Comparison of ENCODE assay signal across 9 mouse cellular contexts in the genomic region with DNA sequence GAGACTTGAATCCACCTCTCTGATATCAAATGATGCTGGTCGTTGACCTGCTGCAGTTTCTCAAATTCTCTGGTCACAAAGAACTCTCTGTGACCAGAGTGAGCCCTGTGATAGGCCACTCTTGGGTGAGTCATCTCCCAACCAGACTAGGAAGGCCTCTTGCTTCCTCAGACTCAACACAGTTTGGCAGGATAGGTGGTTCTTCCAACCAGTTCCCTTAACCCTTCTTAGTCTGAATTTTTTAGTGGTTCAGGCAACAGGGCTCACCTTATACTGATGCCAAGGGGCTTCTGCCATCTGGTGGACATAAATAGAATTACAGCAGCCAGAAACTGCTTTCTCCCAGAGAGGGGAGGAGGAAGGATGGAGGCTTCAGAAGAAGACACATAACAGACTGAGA. TPM values are rescaled to one million over a fixed set of nuclear protein-coding genes. Genes with fewer than 3 reads are reported as not detected.
A peak's percentile ranks its signal among the peaks of the same experiment; 100 is the strongest.
DNase-seq lines count a peak whose midpoint lies in the region; ATAC-seq and TF ChIP-seq lines count a peak whose summit lies in the region.
"Had no signal": no experiment of that assay in that cellular context is flagged by ENCODE, and none has a peak within 500 bp of the region (broad histone marks: within the 10 kb centered on the region; RNA-seq: fewer than 3 reads in every experiment).

No protein-coding gene starts in this region.

- H3K9me3 ChIP-seq in ES-E14 (ENCODE audit: control insufficient read depth, insufficient read depth, low read depth, low read length): no peaks in the 10 kb centered on the region
- no peaks in the 10 kb centered on the region for H3K9me3 ChIP-seq in heart, embryonic 14.5 days (ENCODE audit: control insufficient read depth, low read length)
- no peaks in the 10 kb centered on the region for H3K9me3 ChIP-seq in kidney, postnatal 0 days (replicated peaks; ENCODE audit: low read length)
- H3K9me3 ChIP-seq in liver, embryonic 13.5 days (replicated peaks): no peaks in the 10 kb centered on the region
- H3K9me3 ChIP-seq: neural tube, embryonic 12.5 days had no signal

- H3K4me2 ChIP-seq in heart, embryonic 14.5 days (ENCODE audit: low read length): no peak overlapping the region
- H3K4me2 ChIP-seq in kidney, postnatal 0 days (ENCODE audit: low read length): no peak overlapping the region
- H3K4me2 ChIP-seq in liver, embryonic 13.5 days: no peak overlapping the region
- H3K4me2 ChIP-seq: neural tube, embryonic 12.5 days had no signal

- in situ Hi-C loops in ES-E14 (cut with MboI; ENCODE audit: low sequenced_read_pairs in 2 of 2, unreplicated experiment in 2 of 2): no loop called here

- no peaks in the 10 kb centered on the region for H3K27me3 ChIP-seq in heart, embryonic 14.5 days (ENCODE audit: control insufficient read depth, insufficient read depth, low read length)
- H3K27me3 ChIP-seq in kidney, postnatal 0 days (ENCODE audit: insufficient read depth, low read length): no peaks in the 10 kb centered on the region
- no peaks in the 10 kb centered on the region for H3K27me3 ChIP-seq in liver, embryonic 13.5 days
- H3K27me3 ChIP-seq: neural tube, embryonic 12.5 days had no signal

- peak; percentile 66 for ATAC-seq in erythroid progenitor cell, adult 5-6 weeks (replicated peaks; ENCODE audit: low FRiP score, poor library complexity, severe bottlenecking)
- ATAC-seq in heart, embryonic 14.5 days (ENCODE audit: insufficient number of reproducible peaks, insufficient read depth, low FRiP score, low read depth): peak; percentile 62
- ATAC-seq in kidney, postnatal 0 days (replicated peaks; ENCODE audit: low FRiP score, low read depth): peak; percentile 67
- peak; percentile 29 for ATAC-seq in liver, embryonic 13.5 days (ENCODE audit: low read depth)

- no peak overlapping the region for H3K9ac ChIP-seq in ES-E14 (ENCODE audit: insufficient read depth, low read depth, low read length, poor library complexity, severe bottlenecking)
- 0 out of 2 replicates have a peak overlapping the region, but pooled peaks have one; percentile 1 for H3K9ac ChIP-seq in heart, embryonic 14.5 days (ENCODE audit: low read length)
- H3K9ac ChIP-seq in kidney, postnatal 0 days (ENCODE audit: low read depth, low read length): no peak overlapping the region
- no peak overlapping the region for H3K9ac ChIP-seq in liver, embryonic 13.5 days
- H3K9ac ChIP-seq: neural tube, embryonic 12.5 days had no signal

- H3K4me3 ChIP-seq in ES-E14 (ENCODE audit: insufficient read depth in 1 of 2, low read depth in 1 of 2, low read length in 2 of 2, poor library complexity in 1 of 2, severe bottlenecking in 1 of 2): no peak overlapping the region
- no peak overlapping the region for H3K4me3 ChIP-seq in heart, embryonic 14.5 days (ENCODE audit: control insufficient read depth in 1 of 2, insufficient read depth in 1 of 2, low read depth in 1 of 2, low read length in 2 of 2)
- H3K4me3 ChIP-seq in kidney, postnatal 0 days (replicated peaks; ENCODE audit: low read depth, low read length): no peak overlapping the region
- no peak overlapping the region for H3K4me3 ChIP-seq in liver, embryonic 13.5 days (replicated peaks)
- H3K4me3 ChIP-seq: neural tube, embryonic 12.5 days had no signal

- DNase-seq in ES-E14 (ENCODE audit: low read depth, low spot score): peak; percentile 62
- peak; percentile 82 for DNase-seq in brain, embryonic 14.5 days (ENCODE audit: low read depth)
- peak; percentile 94 for DNase-seq in kidney, postnatal 0 days (ENCODE audit: low spot score)
- peak; percentile 44 for DNase-seq in liver, embryonic 13.5 days
- peak; percentile 54 to 62 for DNase-seq in natural killer cell, adult 2 months (ENCODE audit: low spot score in 2 of 2)
- peak; percentile 65 to 76 for DNase-seq in urinary bladder, postnatal 36 days (ENCODE audit: low spot score in 2 of 2)

- TF ChIP-seq CTCF in brain, embryonic 14.5 days (IDR thresholded peaks at IDR 0.05; ENCODE audit: borderline replicate concordance, extremely low read depth, insufficient read depth, insufficient read length): peak; percentile 83; the same call in 1 of the 2 replicates
- TF ChIP-seq CTCF in kidney, postnatal 0 days (IDR thresholded peaks at IDR 0.05; ENCODE audit: low read depth): peak; percentile 98

- H3K4me1 ChIP-seq in ES-E14 (ENCODE audit: control insufficient read depth in 2 of 2, insufficient read depth in 2 of 2, low read length in 2 of 2, poor library complexity in 1 of 2): peaks cover 5 to 16% of the 10 kb centered on the region in 2 experiments; a peak in 2 of 4 replicates
- peaks cover 25 to 31% of the 10 kb centered on the region in 2 experiments for H3K4me1 ChIP-seq in heart, embryonic 14.5 days (ENCODE audit: control insufficient read depth in 2 of 2, insufficient read depth in 2 of 2, low read length in 2 of 2)
- H3K4me1 ChIP-seq in kidney, postnatal 0 days (replicated peaks; ENCODE audit: insufficient read depth, low read length): peaks cover 21% of the 10 kb centered on the region
- peaks cover 42% of the 10 kb centered on the region for H3K4me1 ChIP-seq in liver, embryonic 13.5 days (replicated peaks)

- H3K27ac ChIP-seq in ES-E14 (ENCODE audit: insufficient read depth, low read depth, low read length, poor library complexity, severe bottlenecking): no peak overlapping the region
- H3K27ac ChIP-seq in heart, embryonic 14.5 days (replicated peaks in 1 of 2; ENCODE audit: control insufficient read depth in 1 of 2, insufficient read depth in 1 of 2, low read depth in 2 of 2, low read length in 2 of 2): peak overlapping the region; percentile 52 to 68; a peak in 3 of 4 replicates
- peak overlapping the region; percentile 40; the same call in 1 of the 2 replicates for H3K27ac ChIP-seq in kidney, postnatal 0 days
- H3K27ac ChIP-seq in liver, embryonic 13.5 days: no peak overlapping the region
- H3K27ac ChIP-seq: neural tube, embryonic 12.5 days had no signal

- no peaks in the 10 kb centered on the region for H3K36me3 ChIP-seq in ES-E14 (ENCODE audit: control insufficient read depth, insufficient read depth, low read length, poor library complexity, severe bottlenecking)
- H3K36me3 ChIP-seq in heart, embryonic 14.5 days (ENCODE audit: control insufficient read depth, insufficient read depth, low read length): peaks cover 4% of the 10 kb centered on the region; the same call in 1 of the 2 replicates
- no peaks in the 10 kb centered on the region for H3K36me3 ChIP-seq in kidney, postnatal 0 days (ENCODE audit: insufficient read depth, low read length)
- no peaks in the 10 kb centered on the region for H3K36me3 ChIP-seq in liver, embryonic 13.5 days

- no peak for TF ChIP-seq POLR2A in brain, embryonic 14.5 days (IDR thresholded peaks at IDR 0.05; ENCODE audit: borderline replicate concordance, extremely low read depth, insufficient read depth, insufficient read length, poor library complexity, severe bottlenecking)

- WGBS in heart, embryonic 14.5 days: 20% methylated on average over 1 of the region's 1 CpGs
- 26% methylated on average over 1 of the region's 1 CpGs for WGBS in kidney, postnatal 0 days
- WGBS in liver, embryonic 13.5 days (ENCODE audit: insufficient replicate concordance): 14% methylated on average over 1 of the region's 1 CpGs

RNA-seq across cellular contexts. Expression of gene Phyhd1, which starts 4.1 kb away (rescaled TPM):
- total RNA-seq in ES-E14 (2012; rRNA removed): 2.7 and 5.5 TPM in 2 replicates
- polyA plus RNA-seq in brain, embryonic 14.5 days (2012; rRNA removed): 11.8 and 21.8 TPM in 2 replicates
- total RNA-seq in erythroid progenitor cell, adult 5-6 weeks (2015; ENCODE audit: low replicate concordance): 6.1 and 11.3 TPM in 2 replicates
- 2.8 and 9.6 TPM in 2 replicates for total RNA-seq in erythroid progenitor cell, adult 5-6 weeks (2017; ENCODE audit: low replicate concordance)
- polyA plus RNA-seq in heart, embryonic 14.5 days (2014; fragmentation: Nextera tagmentation; extraction: Ambion mirVana): 10.8 TPM in 2 replicates
- polyA plus RNA-seq in kidney, postnatal 0 days (2015; fragmentation: Nextera tagmentation; extraction: Ambion mirVana): 18.9 and 19.2 TPM in 2 replicates
- polyA plus RNA-seq in liver, embryonic 13.5 days (2015; fragmentation: Nextera tagmentation; extraction: Ambion mirVana): 8.1 and 8.9 TPM in 2 replicates

RNA-seq across cellular contexts. Expression of gene Gm28038, which starts 10.7 kb away (rescaled TPM):
- total RNA-seq in ES-E14 (2012; rRNA removed): not detected in 2 replicates
- not detected in 2 replicates for polyA plus RNA-seq in brain, embryonic 14.5 days (2012; rRNA removed)
- total RNA-seq in erythroid progenitor cell, adult 5-6 weeks (2015; ENCODE audit: low replicate concordance): not detected in 2 replicates
- not detected in 2 replicates for total RNA-seq in erythroid progenitor cell, adult 5-6 weeks (2017; ENCODE audit: low replicate concordance)
- not detected in 2 replicates for polyA plus RNA-seq in heart, embryonic 14.5 days (2014; fragmentation: Nextera tagmentation; extraction: Ambion mirVana)
- not detected in 2 replicates for polyA plus RNA-seq in kidney, postnatal 0 days (2015; fragmentation: Nextera tagmentation; extraction: Ambion mirVana)
- polyA plus RNA-seq in liver, embryonic 13.5 days (2015; fragmentation: Nextera tagmentation; extraction: Ambion mirVana): 0.82 TPM in 1 of 2 replicates, not detected in the other
- polyA plus RNA-seq: neural tube, embryonic 12.5 days had no signal

RNA-seq across cellular contexts. Expression of gene Dolk, which starts 16.0 kb away (rescaled TPM):
- total RNA-seq in ES-E14 (2012; rRNA removed): 25.2 and 31.6 TPM in 2 replicates
- polyA plus RNA-seq in brain, embryonic 14.5 days (2012; rRNA removed): 15.7 TPM in 2 replicates
- total RNA-seq in erythroid progenitor cell, adult 5-6 weeks (2015; ENCODE audit: low replicate concordance): 1.3 TPM in 1 of 2 replicates, not detected in the other
- total RNA-seq in erythroid progenitor cell, adult 5-6 weeks (2017; ENCODE audit: low replicate concordance): 1.0 TPM in 1 of 2 replicates, not detected in the other
- 33.0 and 33.4 TPM in 2 replicates for polyA plus RNA-seq in heart, embryonic 14.5 days (2014; fragmentation: Nextera tagmentation; extraction: Ambion mirVana)
- 33.8 and 36.3 TPM in 2 replicates for polyA plus RNA-seq in kidney, postnatal 0 days (2015; fragmentation: Nextera tagmentation; extraction: Ambion mirVana)
- 14.0 and 14.4 TPM in 2 replicates for polyA plus RNA-seq in liver, embryonic 13.5 days (2015; fragmentation: Nextera tagmentation; extraction: Ambion mirVana)

RNA-seq across cellular contexts. Expression of gene Nup188, which starts 16.1 kb away (rescaled TPM):
- total RNA-seq in ES-E14 (2012; rRNA removed): 84.5 and 115 TPM in 2 replicates
- polyA plus RNA-seq in brain, embryonic 14.5 days (2012; rRNA removed): 46.3 and 48.7 TPM in 2 replicates
- total RNA-seq in erythroid progenitor cell, adult 5-6 weeks (2015; ENCODE audit: low replicate concordance): 15.5 and 19.3 TPM in 2 replicates
- total RNA-seq in erythroid progenitor cell, adult 5-6 weeks (2017; ENCODE audit: low replicate concordance): 12.1 and 13.9 TPM in 2 replicates
- 23.9 and 26.2 TPM in 2 replicates for polyA plus RNA-seq in heart, embryonic 14.5 days (2014; fragmentation: Nextera tagmentation; extraction: Ambion mirVana)
- 17.3 and 17.5 TPM in 2 replicates for polyA plus RNA-seq in kidney, postnatal 0 days (2015; fragmentation: Nextera tagmentation; extraction: Ambion mirVana)
- polyA plus RNA-seq in liver, embryonic 13.5 days (2015; fragmentation: Nextera tagmentation; extraction: Ambion mirVana): 15.5 and 20.0 TPM in 2 replicates

RNA-seq across cellular contexts. Expression of gene Gm28035, which starts 29.8 kb away (rescaled TPM):
- total RNA-seq in ES-E14 (2012; rRNA removed): 0.76 and 1.4 TPM in 2 replicates
- 14.8 and 23.6 TPM in 2 replicates for polyA plus RNA-seq in brain, embryonic 14.5 days (2012; rRNA removed)
- not detected in 2 replicates for total RNA-seq in erythroid progenitor cell, adult 5-6 weeks (2015; ENCODE audit: low replicate concordance)
- 0.13 TPM in 1 of 2 replicates, not detected in the other for total RNA-seq in erythroid progenitor cell, adult 5-6 weeks (2017; ENCODE audit: low replicate concordance)
- polyA plus RNA-seq in heart, embryonic 14.5 days (2014; fragmentation: Nextera tagmentation; extraction: Ambion mirVana): 0.13 and 0.55 TPM in 2 replicates
- 0.20 and 0.29 TPM in 2 replicates for polyA plus RNA-seq in kidney, postnatal 0 days (2015; fragmentation: Nextera tagmentation; extraction: Ambion mirVana)
- polyA plus RNA-seq in liver, embryonic 13.5 days (2015; fragmentation: Nextera tagmentation; extraction: Ambion mirVana): 0.05 and 0.07 TPM in 2 replicates

Comparison
In these comparisons a context has a peak if more than half of its experiments do, and no peak if none do; other contexts are left out.
1. DNase-seq: peak in every context shown above with its lines; median percentile 94 in kidney, postnatal 0 days; 82 in brain, embryonic 14.5 days; 70 in urinary bladder, postnatal 36 days; 62 in ES-E14; 58 in natural killer cell, adult 2 months; 44 in liver, embryonic 13.5 days.
2. H3K27ac ChIP-seq: peak in heart, embryonic 14.5 days (2 of 2) and kidney, postnatal 0 days (single experiment); none in ES-E14 (single experiment) and liver, embryonic 13.5 days (single experiment).
3. Peak in every context shown above with its lines, with median percentiles within 50 percentile points of each other: ATAC-seq.